Mouse (Mus musculus) G1E (cell line): ENCODE data around the gene Ppdpf.

Experiments
- CTCF ChIP-seq: IDR thresholded peaks from 2 replicates; pipeline ENCODE4 v1.5.1; 2012; ENCODE audit warnings: low read depth, low read length, inconsistent platforms, mixed read lengths
- GATA1 ChIP-seq: IDR thresholded peaks from 2 replicates; pipeline ENCODE4 v1.6.1; 2012; ENCODE audit warnings: borderline replicate concordance, low read length, inconsistent platforms, mixed read lengths
- GATA2 ChIP-seq: IDR thresholded peaks from 2 replicates; pipeline ENCODE4 v1.6.1; 2012; ENCODE audit warnings: low read depth, low read length, inconsistent platforms, borderline replicate concordance
- POLR2AphosphoS5 ChIP-seq: IDR thresholded peaks from 2 replicates; pipeline ENCODE4 v1.6.1; 2012; ENCODE audit warnings: low read depth, low read length, inconsistent platforms; ENCODE audit not compliant: insufficient replicate concordance
- TAL1 ChIP-seq: conservative IDR thresholded peaks from 2 replicates; pipeline ENCODE4 v1.6.1; 2012; ENCODE audit warnings: low read depth, low read length, inconsistent platforms, mixed read lengths

DNA sequence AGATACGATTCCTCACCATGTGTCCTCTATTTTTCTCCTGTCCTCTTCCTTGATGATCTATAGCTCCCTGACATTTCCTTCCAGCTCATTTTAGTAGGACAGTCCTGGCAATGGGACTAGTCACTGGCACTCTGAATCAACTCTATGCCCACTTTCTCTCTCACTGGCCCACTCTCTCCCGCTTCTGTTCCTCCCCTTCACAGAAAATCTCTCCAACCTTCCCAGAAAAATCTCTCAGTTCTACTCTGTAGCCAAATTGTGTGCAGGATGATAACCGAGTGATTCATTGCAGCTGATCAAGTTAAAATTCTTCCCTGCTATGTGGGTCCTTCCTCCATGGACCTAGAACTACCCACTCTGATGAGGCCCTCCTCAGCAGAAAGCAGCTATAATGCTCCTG is 12.4 kb upstream of the Ppdpf start:
- no peak for TF ChIP-seq CTCF
- no peak for TF ChIP-seq GATA2
- TF ChIP-seq GATA1 = no peak
- TF ChIP-seq TAL1 = no peak
- no peak for TF ChIP-seq POLR2AphosphoS5
